Mouse (Mus musculus): ENCODE measurements around the gene Best1. TPM values are rescaled to one million over a fixed set of nuclear protein-coding genes. Genes with fewer than 3 reads are reported as not detected.

The Best1 gene
- polyA plus RNA-seq, 1 experiment from 2014 or later, result 1.5 TPM

GRCm38 (mm10) chr19:10016151-10016550, 14.7 kb upstream of the Best1 start:
- Histone ChIP-seq H3K4me2 (ENCODE audit: low read length) (no peak overlapping the region), H3K9ac (replicated peaks; ENCODE audit: low read depth, low read length) (no peak overlapping the region), H3K27me3 (replicated peaks; ENCODE audit: control insufficient read depth, insufficient read depth, low read length) (no peaks in the 10 kb centered on the region), H3K36me3 (ENCODE audit: control insufficient read depth, insufficient read depth) (no peaks in the 10 kb centered on the region), H3K27ac (ENCODE audit: low read length) (no peak overlapping the region), H3K9me3 (ENCODE audit: control insufficient read depth, low read length) (no peaks in the 10 kb centered on the region), H3K4me3 (replicated peaks; ENCODE audit: low read length) (no peak overlapping the region), H3K4me1 (replicated peaks; ENCODE audit: control insufficient read depth, insufficient read depth, low read length) (peaks cover 14% of the 10 kb centered on the region)
- WGBS, result 89% methylated on average over 4 of the region's 4 CpGs
- ATAC-seq, result no peak

GRCm38 (mm10) chr19:10015442-10015841, 14.0 kb upstream of the Best1 start:
- Histone ChIP-seq H3K36me3 (ENCODE audit: control insufficient read depth, insufficient read depth) (no peaks in the 10 kb centered on the region), H3K4me3 (replicated peaks; ENCODE audit: low read length) (no peak overlapping the region), H3K4me1 (replicated peaks; ENCODE audit: control insufficient read depth, insufficient read depth, low read length) (peaks cover 14% of the 10 kb centered on the region), H3K27ac (ENCODE audit: low read length) (no peak overlapping the region), H3K27me3 (replicated peaks; ENCODE audit: control insufficient read depth, insufficient read depth, low read length) (no peaks in the 10 kb centered on the region), H3K4me2 (ENCODE audit: low read length) (no peak overlapping the region), H3K9me3 (ENCODE audit: control insufficient read depth, low read length) (no peaks in the 10 kb centered on the region), H3K9ac (replicated peaks; ENCODE audit: low read depth, low read length) (no peak overlapping the region)
- ATAC-seq, result no peak
- WGBS, result 87% methylated on average over 4 of the region's 4 CpGs

GRCm38 (mm10) chr19:10014824-10015223, 13.4 kb upstream of the Best1 start:
- Histone ChIP-seq H3K4me2 (ENCODE audit: low read length) (no peak overlapping the region), H3K27ac (ENCODE audit: low read length) (no peak overlapping the region), H3K9ac (replicated peaks; ENCODE audit: low read depth, low read length) (no peak overlapping the region), H3K27me3 (replicated peaks; ENCODE audit: control insufficient read depth, insufficient read depth, low read length) (no peaks in the 10 kb centered on the region), H3K9me3 (ENCODE audit: control insufficient read depth, low read length) (no peaks in the 10 kb centered on the region), H3K36me3 (ENCODE audit: control insufficient read depth, insufficient read depth) (no peaks in the 10 kb centered on the region), H3K4me3 (replicated peaks; ENCODE audit: low read length) (no peak overlapping the region), H3K4me1 (replicated peaks; ENCODE audit: control insufficient read depth, insufficient read depth, low read length) (peaks cover 14% of the 10 kb centered on the region)
- ATAC-seq, result no peak
- 81% methylated on average over 13 of the region's 13 CpGs for WGBS

GRCm38 (mm10) chr19:10013913-10014312, 12.5 kb upstream of the Best1 start:
- no peaks in the 10 kb centered on the region for H3K9me3 ChIP-seq (ENCODE audit: control insufficient read depth, low read length)
- H3K4me3 ChIP-seq (replicated peaks; ENCODE audit: low read length), result no peak overlapping the region
- no peaks in the 10 kb centered on the region for H3K36me3 ChIP-seq (ENCODE audit: control insufficient read depth, insufficient read depth)
- no peak overlapping the region for H3K4me2 ChIP-seq (ENCODE audit: low read length)
- no peaks in the 10 kb centered on the region for H3K27me3 ChIP-seq (replicated peaks; ENCODE audit: control insufficient read depth, insufficient read depth, low read length)
- ATAC-seq, result no peak
- H3K9ac ChIP-seq (replicated peaks; ENCODE audit: low read depth, low read length), result no peak overlapping the region
- no peak overlapping the region for H3K27ac ChIP-seq (ENCODE audit: low read length)
- WGBS, result 81% methylated on average over 5 of the region's 5 CpGs
- peaks cover 9% of the 10 kb centered on the region for H3K4me1 ChIP-seq (replicated peaks; ENCODE audit: control insufficient read depth, insufficient read depth, low read length)

- 56% methylated on average over 3 of the region's 3 CpGs for WGBS
- Histone ChIP-seq H3K4me3 (replicated peaks; ENCODE audit: low read length) (no peak overlapping the region), H3K4me1 (replicated peaks; ENCODE audit: control insufficient read depth, insufficient read depth, low read length) (peaks cover 3% of the 10 kb centered on the region), H3K36me3 (ENCODE audit: control insufficient read depth, insufficient read depth) (no peaks in the 10 kb centered on the region), H3K9me3 (ENCODE audit: control insufficient read depth, low read length) (no peaks in the 10 kb centered on the region), H3K27ac (ENCODE audit: low read length) (no peak overlapping the region), H3K4me2 (ENCODE audit: low read length) (no peak overlapping the region), H3K27me3 (replicated peaks; ENCODE audit: control insufficient read depth, insufficient read depth, low read length) (no peaks in the 10 kb centered on the region), H3K9ac (replicated peaks; ENCODE audit: low read depth, low read length) (no peak overlapping the region)
- no peak for ATAC-seq
These were observed 11.9 kb upstream of the Best1 start for GRCm38 (mm10) chr19:10013348-10013747.

GRCm38 (mm10) chr19:10012827-10013278, 11.4 kb upstream of the Best1 start:
- no peaks in the 10 kb centered on the region for H3K36me3 ChIP-seq (ENCODE audit: control insufficient read depth, insufficient read depth)
- H3K27ac ChIP-seq (ENCODE audit: low read length), result no peak overlapping the region
- H3K27me3 ChIP-seq (replicated peaks; ENCODE audit: control insufficient read depth, insufficient read depth, low read length), result no peaks in the 10 kb centered on the region
- no peak overlapping the region for H3K4me3 ChIP-seq (replicated peaks; ENCODE audit: low read length)
- H3K4me2 ChIP-seq (ENCODE audit: low read length), result no peak overlapping the region
- no peak overlapping the region for H3K9ac ChIP-seq (replicated peaks; ENCODE audit: low read depth, low read length)
- ATAC-seq, result no peak
- no peaks in the 10 kb centered on the region for H3K9me3 ChIP-seq (ENCODE audit: control insufficient read depth, low read length)
- H3K4me1 ChIP-seq (replicated peaks; ENCODE audit: control insufficient read depth, insufficient read depth, low read length), result 0 out of 2 replicates have a peak, but pooled peaks cover 1% of the 10 kb centered on the region
- WGBS, result 64% methylated on average over 6 of the region's 6 CpGs

GRCm38 (mm10) chr19:10011408-10011807, 10.0 kb upstream of the Best1 start:
- Histone ChIP-seq H3K27me3 (replicated peaks; ENCODE audit: control insufficient read depth, insufficient read depth, low read length) (no peaks in the 10 kb centered on the region), H3K4me3 (replicated peaks; ENCODE audit: low read length) (no peak overlapping the region), H3K4me2 (ENCODE audit: low read length) (no peak overlapping the region), H3K36me3 (ENCODE audit: control insufficient read depth, insufficient read depth) (no peaks in the 10 kb centered on the region), H3K9me3 (ENCODE audit: control insufficient read depth, low read length) (no peaks in the 10 kb centered on the region), H3K4me1 (replicated peaks; ENCODE audit: control insufficient read depth, insufficient read depth, low read length) (no peaks in the 10 kb centered on the region), H3K27ac (ENCODE audit: low read length) (no peak overlapping the region), H3K9ac (replicated peaks; ENCODE audit: low read depth, low read length) (no peak overlapping the region)
- WGBS, result 71% methylated on average over 1 of the region's 1 CpGs
- ATAC-seq, result no peak

GRCm38 (mm10) chr19:10003696-10004095, 2.3 kb upstream of the Best1 start:
- ATAC-seq, result no peak

GRCm38 (mm10) chr19:10000330-10000729, 1.1 kb downstream of the Best1 start:
- Histone ChIP-seq H3K4me1 (replicated peaks; ENCODE audit: control insufficient read depth, insufficient read depth, low read length) (no peaks in the 10 kb centered on the region), H3K9ac (replicated peaks; ENCODE audit: low read depth, low read length) (no peak overlapping the region), H3K27ac (ENCODE audit: low read length) (no peak overlapping the region), H3K4me3 (replicated peaks; ENCODE audit: low read length) (no peak overlapping the region), H3K36me3 (ENCODE audit: control insufficient read depth, insufficient read depth) (no peaks in the 10 kb centered on the region), H3K27me3 (replicated peaks; ENCODE audit: control insufficient read depth, insufficient read depth, low read length) (no peaks in the 10 kb centered on the region), H3K9me3 (ENCODE audit: control insufficient read depth, low read length) (0 out of 2 replicates have a peak, but pooled peaks cover 2% of the 10 kb centered on the region), H3K4me2 (ENCODE audit: low read length) (no peak overlapping the region)
- ATAC-seq, result no peak
- WGBS, result 36% methylated on average over 3 of the region's 3 CpGs

More at GRCm38 (mm10) chr19:10003696-10004095, 2.3 kb upstream of the Best1 start:
- H3K9ac ChIP-seq (replicated peaks; ENCODE audit: low read depth, low read length), result no peak overlapping the region
- 93% methylated on average over 1 of the region's 1 CpGs for WGBS
- H3K4me2 ChIP-seq (ENCODE audit: low read length), result no peak overlapping the region
- H3K36me3 ChIP-seq (ENCODE audit: control insufficient read depth, insufficient read depth), result no peaks in the 10 kb centered on the region
- no peak overlapping the region for H3K27ac ChIP-seq (ENCODE audit: low read length)
- H3K4me1 ChIP-seq (replicated peaks; ENCODE audit: control insufficient read depth, insufficient read depth, low read length), result no peaks in the 10 kb centered on the region
- H3K9me3 ChIP-seq (ENCODE audit: control insufficient read depth, low read length), result 0 out of 2 replicates have a peak, but pooled peaks cover 2% of the 10 kb centered on the region
- no peak overlapping the region for H3K4me3 ChIP-seq (replicated peaks; ENCODE audit: low read length)
- H3K27me3 ChIP-seq (replicated peaks; ENCODE audit: control insufficient read depth, insufficient read depth, low read length), result no peaks in the 10 kb centered on the region

Data from forebrain, embryonic 16.5 days (tissue).